Mouse (Mus musculus) thymus, postnatal 10 days (tissue): Measurements from ENCODE around the gene Noc4l.

ENCODE experiments used
- DNase-seq, 2 experiments: peaks; one replicate each; pipeline ENCODE4 v3.0.0; 2021; ENCODE audit warnings: low spot score in 2 of 2

The Noc4l gene

GRCm38 (mm10) chr5:110652719-110653648 lies at the start of gene Noc4l, which contains the start of gene Ddx51:
TSS of gene Noc4l (minus strand) at chr5:110653417.
TSS of gene Ddx51 (plus strand) at chr5:110653451.
- peak; percentile 89 to 98 for DNase-seq

GRCm38 (mm10) chr5:110698617-110699016 lies 45.4 kb upstream of the Noc4l start:
- no peak for DNase-seq

GRCm38 (mm10) chr5:110682041-110682440 lies 28.8 kb upstream of the Noc4l start:
- no peak for DNase-seq

- no peak for DNase-seq
Measured at GRCm38 (mm10) chr5:110665486-110666121, 12.4 kb upstream of the Noc4l start.

GRCm38 (mm10) chr5:110664750-110665269 lies 11.6 kb upstream of the Noc4l start:
- no peak for DNase-seq

- no peak for DNase-seq
Measured at GRCm38 (mm10) chr5:110664041-110664440, 10.8 kb upstream of the Noc4l start.

- DNase-seq = no peak
Measured at GRCm38 (mm10) chr5:110659682-110660081, 6.5 kb upstream of the Noc4l start.

GRCm38 (mm10) chr5:110653686-110654085 lies 469 bp upstream of the Noc4l start:
- DNase-seq = no peak

GRCm38 (mm10) chr5:110646377-110646776 lies 6.8 kb downstream of the Noc4l start:
- DNase-seq = no peak

GRCm38 (mm10) chr5:110639459-110639858 lies 13.8 kb downstream of the Noc4l start:
- peak; percentile 59 to 78 for DNase-seq

- DNase-seq = no peak
Measured at GRCm38 (mm10) chr5:110638306-110639074, 14.7 kb downstream of the Noc4l start.

GRCm38 (mm10) chr5:110635951-110636707 lies 17.1 kb downstream of the Noc4l start:
- DNase-seq = peak in 1 of 2 experiments; percentile 25

GRCm38 (mm10) chr5:110629525-110630120 lies 23.6 kb downstream of the Noc4l start:
- no peak for DNase-seq

GRCm38 (mm10) chr5:110628156-110628555 lies 25.1 kb downstream of the Noc4l start:
- DNase-seq = no peak

- DNase-seq = no peak
Measured at GRCm38 (mm10) chr5:110627351-110627750, 25.9 kb downstream of the Noc4l start.

GRCm38 (mm10) chr5:110624319-110624718 lies 28.9 kb downstream of the Noc4l start:
- no peak for DNase-seq

- no peak for DNase-seq
Measured at GRCm38 (mm10) chr5:110619226-110619625, 34.0 kb downstream of the Noc4l start.

GRCm38 (mm10) chr5:110611435-110612158 lies 41.6 kb downstream of the Noc4l start:
- no peak for DNase-seq

- no peak for DNase-seq
Measured at GRCm38 (mm10) chr5:110610484-110610883, 42.7 kb downstream of the Noc4l start.

GRCm38 (mm10) chr5:110609868-110610267 lies 43.3 kb downstream of the Noc4l start:
- DNase-seq = no peak
